Mouse (Mus musculus) liver (tissue): ENCODE measurements at regions not wholly inside any gene's neighbourhood (a gene's known extent, or its start where the extent isn't known, plus 50 kb on each side); places are given as distances from the start of the nearest gene placed in this dataset.
A peak's percentile ranks its signal among the peaks of the same experiment; 100 is the strongest.

ENCODE experiments used
- DNase-seq: peaks from one replicate; pipeline ENCODE4 v3.0.0-alpha.2; 2020; ENCODE audit warnings: mixed read lengths

GRCm38 (mm10) chr12:25248681-25249366 lies 151.9 kb upstream of the Id2 start:
- DNase-seq: no peak

- DNase-seq: no peak
Measured at GRCm38 (mm10) chr12:25246566-25246965, 149.6 kb upstream of the Id2 start.

- DNase-seq: no peak
Measured at GRCm38 (mm10) chr12:25245661-25246060, 148.7 kb upstream of the Id2 start.

GRCm38 (mm10) chr12:25245251-25245650 lies 148.3 kb upstream of the Id2 start:
- no peak for DNase-seq

- no peak for DNase-seq
Measured at GRCm38 (mm10) chr12:25244666-25245065, 147.7 kb upstream of the Id2 start.

GRCm38 (mm10) chr12:25243901-25244300 lies 147.0 kb upstream of the Id2 start:
- no peak for DNase-seq

- DNase-seq: no peak
Measured at GRCm38 (mm10) chr12:25242369-25242768, 145.4 kb upstream of the Id2 start.

- DNase-seq: no peak
Measured at GRCm38 (mm10) chr12:25241675-25242074, 144.7 kb upstream of the Id2 start.

- DNase-seq: no peak
Measured at GRCm38 (mm10) chr12:25240796-25241195, 143.9 kb upstream of the Id2 start.

GRCm38 (mm10) chr12:25240142-25240541 lies 143.2 kb upstream of the Id2 start:
- peak; percentile 20 for DNase-seq

GRCm38 (mm10) chr12:25235071-25235470 lies 138.1 kb upstream of the Id2 start:
- no peak for DNase-seq

- DNase-seq: no peak
Measured at GRCm38 (mm10) chr12:25234636-25235035, 137.7 kb upstream of the Id2 start.

GRCm38 (mm10) chr12:25233027-25233535 lies 136.1 kb upstream of the Id2 start:
- DNase-seq: no peak

- DNase-seq: no peak
Measured at GRCm38 (mm10) chr12:25232358-25233026, 135.6 kb upstream of the Id2 start.

- DNase-seq: no peak
Measured at GRCm38 (mm10) chr12:25228708-25229107, 131.8 kb upstream of the Id2 start.

GRCm38 (mm10) chr12:25227736-25228135 lies 130.8 kb upstream of the Id2 start:
- DNase-seq: no peak

GRCm38 (mm10) chr12:25224644-25225043 lies 127.7 kb upstream of the Id2 start:
- no peak for DNase-seq

- no peak for DNase-seq
Measured at GRCm38 (mm10) chr12:25224201-25224600, 127.3 kb upstream of the Id2 start.

- DNase-seq: no peak
Measured at GRCm38 (mm10) chr12:25223539-25223938, 126.6 kb upstream of the Id2 start.

GRCm38 (mm10) chr12:25220780-25221106 lies 123.8 kb upstream of the Id2 start:
- no peak for DNase-seq

GRCm38 (mm10) chr12:25220096-25220779 lies 123.3 kb upstream of the Id2 start:
- DNase-seq: no peak

GRCm38 (mm10) chr12:25219546-25219945 lies 122.6 kb upstream of the Id2 start:
- no peak for DNase-seq

GRCm38 (mm10) chr12:25216792-25217516 lies 120.0 kb upstream of the Id2 start:
- peak; percentile 37 for DNase-seq
